Mouse (Mus musculus): Measurements from ENCODE around the gene Olfr1129. TPM values are rescaled to one million over a fixed set of nuclear protein-coding genes. Genes with fewer than 3 reads are reported as not detected.

Olfr1129 gene
- polyA plus RNA-seq, 1 experiment from 2014 or later = not detected

- Histone ChIP-seq H3K27me3 (ENCODE audit: insufficient read depth, low read length) (no peaks in the 10 kb centered on the region), H3K4me2 (ENCODE audit: low read length) (no peak within 1 kb of the TSS), H3K9ac (ENCODE audit: low read depth, low read length) (no peak within 1 kb of the TSS), H3K36me3 (ENCODE audit: insufficient read depth, low read length) (no peaks in the 10 kb centered on the region), H3K4me3 (replicated peaks; ENCODE audit: low read depth, low read length) (no peak within 1 kb of the TSS), H3K27ac (no peak within 1 kb of the TSS), H3K9me3 (replicated peaks; ENCODE audit: low read length) (no peaks in the 10 kb centered on the region), H3K4me1 (replicated peaks; ENCODE audit: insufficient read depth, low read length) (no peaks in the 10 kb centered on the region)
- DNase-seq (ENCODE audit: low spot score) (no peak), ATAC-seq (replicated peaks; ENCODE audit: low FRiP score, low read depth) (no peak)
- no peak for TF ChIP-seq CTCF (IDR thresholded peaks at IDR 0.05; ENCODE audit: low read depth)
- 67% methylated on average over 3 of the region's 3 CpGs for WGBS
These were observed 53.1 kb downstream of the Olfr1129 start, which contains the start of gene Olfr1131 for GRCm38 (mm10) chr2:87626804-87627203. TSS of gene Olfr1131 (plus strand) at chr2:87627104.

Other genes starting within 250 kb of the Olfr1129 start
- gene Olfr1120, start 219.1 kb upstream of the Olfr1129 start, polyA plus RNA-seq (2015; fragmentation: Nextera tagmentation; extraction: Ambion mirVana) = not detected in 2 replicates
- gene Olfr1121, start 204.0 kb upstream of the Olfr1129 start, polyA plus RNA-seq (2015; fragmentation: Nextera tagmentation; extraction: Ambion mirVana) = not detected in 2 replicates
- not detected in 2 replicates for gene Olfr1122, start 188.1 kb upstream of the Olfr1129 start, polyA plus RNA-seq (2015; fragmentation: Nextera tagmentation; extraction: Ambion mirVana)
- gene Olfr1123, start 157.3 kb upstream of the Olfr1129 start, polyA plus RNA-seq (2015; fragmentation: Nextera tagmentation; extraction: Ambion mirVana) = not detected in 2 replicates
- 0.05 TPM in 1 of 2 replicates, not detected in the other for gene Olfr1124, start 143.6 kb upstream of the Olfr1129 start, polyA plus RNA-seq (2015; fragmentation: Nextera tagmentation; extraction: Ambion mirVana)
- not detected in 2 replicates for gene Olfr1126, start 119.9 kb upstream of the Olfr1129 start, polyA plus RNA-seq (2015; fragmentation: Nextera tagmentation; extraction: Ambion mirVana)
- gene Pramel7, start 76.8 kb upstream of the Olfr1129 start, polyA plus RNA-seq (2015; fragmentation: Nextera tagmentation; extraction: Ambion mirVana) = not detected in 2 replicates
- not detected in 2 replicates for gene Pramel6, start 67.3 kb upstream of the Olfr1129 start, polyA plus RNA-seq (2015; fragmentation: Nextera tagmentation; extraction: Ambion mirVana)
- not detected in 2 replicates for gene Olfr153, start 42.1 kb upstream of the Olfr1129 start, polyA plus RNA-seq (2015; fragmentation: Nextera tagmentation; extraction: Ambion mirVana)
- not detected in 2 replicates for gene Olfr1128, start 28.4 kb upstream of the Olfr1129 start, polyA plus RNA-seq (2015; fragmentation: Nextera tagmentation; extraction: Ambion mirVana)
- not detected in 2 replicates for gene Olfr1130, start 32.3 kb downstream of the Olfr1129 start, polyA plus RNA-seq (2015; fragmentation: Nextera tagmentation; extraction: Ambion mirVana)
- gene Olfr1131, start 53.2 kb downstream of the Olfr1129 start, polyA plus RNA-seq (2015; fragmentation: Nextera tagmentation; extraction: Ambion mirVana) = not detected in 2 replicates
- not detected in 2 replicates for gene Olfr1132, start 63.6 kb downstream of the Olfr1129 start, polyA plus RNA-seq (2015; fragmentation: Nextera tagmentation; extraction: Ambion mirVana)
- gene Olfr1133, start 73.5 kb downstream of the Olfr1129 start, polyA plus RNA-seq (2015; fragmentation: Nextera tagmentation; extraction: Ambion mirVana) = not detected in 2 replicates
- not detected in 2 replicates for gene Olfr1134, start 84.6 kb downstream of the Olfr1129 start, polyA plus RNA-seq (2015; fragmentation: Nextera tagmentation; extraction: Ambion mirVana)
- gene Olfr1135, start 99.8 kb downstream of the Olfr1129 start, polyA plus RNA-seq (2015; fragmentation: Nextera tagmentation; extraction: Ambion mirVana) = not detected in 2 replicates
- gene Olfr1136, start 120.0 kb downstream of the Olfr1129 start, polyA plus RNA-seq (2015; fragmentation: Nextera tagmentation; extraction: Ambion mirVana) = not detected in 2 replicates
- not detected in 2 replicates for gene Olfr1137, start 139.3 kb downstream of the Olfr1129 start, polyA plus RNA-seq (2015; fragmentation: Nextera tagmentation; extraction: Ambion mirVana)
- not detected in 2 replicates for gene Olfr1138, start 166.1 kb downstream of the Olfr1129 start, polyA plus RNA-seq (2015; fragmentation: Nextera tagmentation; extraction: Ambion mirVana)
- not detected in 2 replicates for gene Olfr1140, start 169.8 kb downstream of the Olfr1129 start, polyA plus RNA-seq (2015; fragmentation: Nextera tagmentation; extraction: Ambion mirVana)
- gene Olfr1141, start 180.1 kb downstream of the Olfr1129 start, polyA plus RNA-seq (2015; fragmentation: Nextera tagmentation; extraction: Ambion mirVana) = not detected in 2 replicates
- gene Olfr152, start 205.6 kb downstream of the Olfr1129 start, polyA plus RNA-seq (2015; fragmentation: Nextera tagmentation; extraction: Ambion mirVana) = not detected in 2 replicates
- not detected in 2 replicates for gene Olfr1143, start 226.7 kb downstream of the Olfr1129 start, polyA plus RNA-seq (2015; fragmentation: Nextera tagmentation; extraction: Ambion mirVana)
- gene Olfr1145, start 235.9 kb downstream of the Olfr1129 start, polyA plus RNA-seq (2015; fragmentation: Nextera tagmentation; extraction: Ambion mirVana) = not detected in 2 replicates